Mouse (Mus musculus) heart, adult 8-10 months (tissue): ENCODE measurements around the gene Galnt2. TPM values are rescaled to one million over a fixed set of nuclear protein-coding genes. Genes with fewer than 3 reads are reported as not detected.

Source experiments
- DNase-seq: peaks from one replicate; pipeline ENCODE4 v3.0.0; 2022; ENCODE audit warnings: low spot score
- total RNA-seq, 4 experiments: library from RNA; stranded (reverse); gene quantifications; 2 replicates each; pipeline ENCODE4 v1.2.4; 2022

The Galnt2 gene
- total RNA-seq, 4 experiments from 2014 or later: 32.0 to 40.3 (median 33.8) TPM

GRCm38 (mm10) chr8:124290911-124291691 is 59.9 kb downstream of the Galnt2 start:
- DNase-seq: no peak

- no peak for DNase-seq
Measured at GRCm38 (mm10) chr8:124291693-124292092, 60.5 kb downstream of the Galnt2 start.

DNA sequence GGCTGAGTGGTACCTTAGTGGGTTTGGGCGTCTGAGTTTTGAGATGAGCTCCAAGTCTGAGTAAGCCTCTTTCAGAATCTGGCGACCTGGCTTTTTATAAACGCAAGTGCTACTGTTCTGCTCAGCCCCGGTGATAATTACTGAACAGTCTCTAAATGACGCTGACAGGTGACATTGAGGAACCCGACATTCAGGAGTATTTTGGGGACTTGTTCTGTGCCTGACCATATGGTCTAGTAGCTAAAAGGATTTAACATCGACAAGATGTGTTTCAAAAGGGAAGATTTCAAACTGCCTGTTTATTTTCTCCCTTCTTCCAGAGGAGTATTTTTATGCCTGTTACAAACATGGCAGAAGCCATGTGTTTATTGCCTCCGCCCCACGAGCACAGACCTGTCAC is 61.8 kb downstream of the Galnt2 start:
- DNase-seq: no peak

- DNase-seq: no peak
Measured at GRCm38 (mm10) chr8:124294425-124294824, 63.2 kb downstream of the Galnt2 start.

DNA sequence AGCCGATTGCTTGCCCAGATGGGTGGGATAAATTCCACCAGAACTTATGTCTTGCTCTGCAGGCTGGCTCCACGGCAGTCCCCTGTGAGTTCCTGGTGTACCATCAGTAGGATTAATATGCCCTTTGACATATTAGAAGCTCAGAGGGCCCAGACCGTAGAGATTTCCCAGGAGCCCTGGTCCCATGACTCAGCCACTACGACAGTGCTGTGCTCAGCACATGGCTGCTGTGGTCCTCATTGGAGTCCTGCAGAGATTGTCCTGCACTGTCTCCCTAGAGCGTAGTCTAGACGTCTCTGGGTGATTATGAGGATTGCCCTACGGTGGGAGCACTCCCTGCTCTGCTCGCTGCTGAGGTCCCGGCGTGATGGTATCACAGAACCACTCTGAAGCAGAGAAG is 63.7 kb downstream of the Galnt2 start:
- DNase-seq: no peak

GRCm38 (mm10) chr8:124295357-124295756 is 64.2 kb downstream of the Galnt2 start:
- DNase-seq: no peak

DNA sequence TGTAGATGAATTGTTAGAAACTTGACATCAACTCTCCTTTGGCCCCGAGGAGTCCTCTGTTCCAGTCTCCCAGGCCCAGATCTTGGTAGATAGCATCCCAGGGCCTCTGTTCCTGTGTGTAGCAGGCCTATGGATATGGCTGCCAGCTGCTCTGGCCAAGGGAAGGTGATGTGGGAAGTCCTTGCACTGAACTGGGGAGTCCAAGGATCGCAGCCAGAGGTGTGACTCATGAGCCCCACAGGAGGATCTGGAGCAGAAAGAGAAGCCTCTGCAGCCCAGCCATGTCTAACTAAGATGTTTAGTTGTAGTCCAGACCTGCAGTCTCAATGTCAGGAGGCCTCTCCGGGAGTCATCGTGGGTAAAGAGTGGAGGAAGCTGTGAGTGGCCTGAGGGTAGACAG is 70.3 kb downstream of the Galnt2 start:
- DNase-seq: no peak

DNA sequence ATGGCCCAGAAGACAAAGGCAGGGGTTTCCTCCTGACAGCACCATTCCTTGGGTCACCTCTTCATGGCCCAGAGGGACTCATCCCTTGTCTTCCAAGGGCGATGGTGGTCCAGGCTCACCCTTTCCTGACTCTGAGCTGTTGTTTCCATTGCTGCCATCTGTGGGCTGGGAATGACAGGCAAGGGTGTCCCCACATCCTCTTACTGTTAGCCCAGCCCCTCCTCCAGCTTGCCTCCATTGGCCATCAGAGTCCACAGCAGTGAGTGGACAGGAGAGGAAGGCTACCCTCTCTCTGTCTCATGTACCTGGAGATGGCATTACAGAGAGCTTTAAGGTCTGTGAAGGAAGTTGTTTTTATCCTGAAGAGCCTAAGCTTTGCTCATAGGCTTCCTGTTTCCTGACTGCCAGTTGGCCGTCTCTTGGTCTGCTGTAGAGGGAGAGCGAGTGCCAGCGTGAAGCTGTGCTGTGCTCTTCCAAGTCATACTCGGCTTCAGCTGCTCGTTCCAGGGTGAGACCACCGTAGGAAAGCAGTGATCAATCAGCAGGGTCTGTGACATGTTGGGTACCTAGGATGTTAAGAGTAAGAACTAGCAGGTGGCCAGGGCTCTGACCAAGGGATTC is 70.9 kb downstream of the Galnt2 start:
- no peak for DNase-seq

GRCm38 (mm10) chr8:124303211-124303902 is 72.2 kb downstream of the Galnt2 start:
- DNase-seq: no peak

DNA sequence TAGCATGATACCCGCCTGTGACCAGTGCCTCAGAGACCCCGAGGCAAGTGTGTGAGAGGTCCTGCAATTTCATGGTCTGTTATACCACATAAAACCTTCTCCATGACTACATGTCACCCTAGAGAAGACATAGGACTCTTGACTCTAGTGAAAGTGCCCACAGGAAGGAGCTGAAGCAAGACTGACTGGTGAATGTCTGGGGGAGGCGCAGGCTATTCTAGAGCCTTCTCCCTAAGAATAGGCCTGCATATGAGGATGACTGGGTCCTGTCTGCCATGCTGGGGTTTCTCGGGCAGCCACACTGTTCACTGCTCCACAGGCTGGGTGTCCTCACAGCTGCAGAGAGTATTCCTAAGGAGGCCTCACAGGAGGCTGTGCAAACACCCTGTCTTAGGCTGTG is 73.0 kb downstream of the Galnt2 start:
- DNase-seq: no peak

DNA sequence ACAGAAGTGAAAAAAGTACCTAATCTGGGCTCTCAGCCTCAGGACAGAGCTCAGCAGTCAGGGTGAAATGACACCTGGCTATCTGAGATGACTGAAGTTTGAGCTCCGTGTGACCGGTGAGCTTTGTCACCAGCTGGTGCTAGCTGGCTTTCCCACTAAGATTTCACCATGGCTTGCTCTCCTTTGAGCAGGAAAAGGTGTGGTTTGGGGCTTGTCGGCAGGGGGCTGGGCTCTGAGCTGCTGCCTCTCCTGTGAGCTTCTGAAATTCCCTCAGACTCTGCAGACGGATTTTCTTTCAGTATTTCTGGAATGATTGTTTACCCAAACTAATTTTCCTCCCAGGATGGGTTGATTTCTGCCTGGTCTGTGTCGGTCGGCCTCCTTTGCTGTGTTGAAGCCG is 75.4 kb downstream of the Galnt2 start:
- no peak for DNase-seq

DNA sequence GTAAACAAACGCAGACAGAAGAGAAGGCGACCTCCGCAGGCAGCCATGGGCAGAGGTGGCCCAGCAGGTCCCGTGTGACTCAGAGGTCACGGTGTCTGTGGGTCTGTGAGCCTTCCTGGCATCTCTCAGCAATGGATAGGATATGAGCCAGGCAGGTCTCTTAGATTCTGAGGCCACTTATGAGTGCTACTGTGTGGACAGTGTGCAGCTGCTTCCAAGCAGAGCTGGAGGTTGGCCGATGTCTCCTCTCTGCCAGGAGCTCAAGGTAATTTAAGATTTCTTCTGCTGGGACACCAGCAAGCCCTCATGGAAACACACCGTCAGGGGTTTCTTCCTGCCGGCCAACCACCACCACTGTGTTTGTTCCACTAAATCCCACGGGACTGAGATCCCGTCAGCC is 76.5 kb downstream of the Galnt2 start:
- no peak for DNase-seq

GRCm38 (mm10) chr8:124310509-124310908 is 79.3 kb downstream of the Galnt2 start:
- no peak for DNase-seq

DNA sequence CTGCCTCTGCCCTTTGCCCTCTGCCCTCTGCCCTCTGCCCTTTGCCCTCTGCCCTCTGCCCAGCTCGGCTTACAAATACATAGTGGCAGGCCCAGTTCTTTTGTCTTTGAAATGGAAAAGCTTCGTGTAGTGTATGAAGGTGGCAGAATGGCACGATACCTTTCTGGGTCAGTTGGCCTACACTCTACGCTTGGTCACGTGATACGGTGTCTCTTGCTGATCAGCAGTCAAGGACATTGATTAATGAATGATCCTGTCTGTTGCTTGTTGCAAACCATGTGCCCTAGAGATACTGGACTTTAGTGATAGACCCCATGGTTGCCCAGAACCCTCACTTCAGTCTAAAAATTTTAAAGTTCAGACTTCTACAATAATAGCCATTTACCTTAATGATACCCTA is 79.9 kb downstream of the Galnt2 start:
- DNase-seq: no peak

GRCm38 (mm10) chr8:124311723-124312122 is 80.5 kb downstream of the Galnt2 start:
- no peak for DNase-seq

DNA sequence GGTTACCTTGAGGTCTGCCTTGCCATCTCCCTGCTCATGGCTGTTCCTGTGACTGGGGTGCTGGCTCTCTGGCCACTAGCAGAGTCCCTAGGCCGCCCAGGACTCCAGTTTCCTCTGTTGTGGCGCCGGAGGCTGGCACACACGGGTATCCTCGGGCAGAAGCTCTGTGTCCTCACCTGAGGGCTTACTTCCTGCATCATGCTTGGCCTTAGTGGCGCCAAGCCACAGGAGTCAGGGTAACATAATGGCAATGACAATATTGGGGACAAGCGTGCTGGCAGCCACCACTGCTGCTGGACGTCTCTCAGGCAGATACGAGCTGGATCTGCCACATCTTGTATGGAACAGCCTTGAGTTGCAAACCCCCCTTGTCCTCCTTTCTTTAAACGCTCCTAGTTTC is 81.0 kb downstream of the Galnt2 start:
- no peak for DNase-seq

DNA sequence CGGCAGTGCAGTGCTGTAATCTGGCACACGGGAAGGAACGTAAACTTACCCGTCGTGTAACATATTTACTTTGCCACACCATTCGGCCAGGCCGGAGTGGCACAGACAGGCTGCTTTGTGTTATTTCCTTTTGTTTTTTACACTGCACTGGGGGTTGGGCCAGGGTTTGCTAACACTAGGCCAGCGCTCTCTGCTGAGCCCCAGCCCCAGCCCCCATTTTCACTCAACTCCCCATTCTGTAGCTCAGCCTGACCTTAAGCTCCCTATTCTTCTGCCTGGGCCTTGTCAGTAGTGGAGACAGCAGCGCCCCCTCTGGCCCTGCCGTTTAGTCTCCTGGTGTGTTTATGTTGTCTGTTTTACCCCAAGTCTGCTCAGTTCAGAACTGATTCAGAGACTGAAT is 83.6 kb downstream of the Galnt2 start:
- DNase-seq: no peak

- peak; percentile 71 for DNase-seq
Measured at GRCm38 (mm10) chr8:124316466-124317136, 85.4 kb downstream of the Galnt2 start.

GRCm38 (mm10) chr8:124317191-124317682 is 86.0 kb downstream of the Galnt2 start:
- DNase-seq: peak; percentile 55

- no peak for DNase-seq
Measured at GRCm38 (mm10) chr8:124317821-124318220, 86.6 kb downstream of the Galnt2 start.

DNA sequence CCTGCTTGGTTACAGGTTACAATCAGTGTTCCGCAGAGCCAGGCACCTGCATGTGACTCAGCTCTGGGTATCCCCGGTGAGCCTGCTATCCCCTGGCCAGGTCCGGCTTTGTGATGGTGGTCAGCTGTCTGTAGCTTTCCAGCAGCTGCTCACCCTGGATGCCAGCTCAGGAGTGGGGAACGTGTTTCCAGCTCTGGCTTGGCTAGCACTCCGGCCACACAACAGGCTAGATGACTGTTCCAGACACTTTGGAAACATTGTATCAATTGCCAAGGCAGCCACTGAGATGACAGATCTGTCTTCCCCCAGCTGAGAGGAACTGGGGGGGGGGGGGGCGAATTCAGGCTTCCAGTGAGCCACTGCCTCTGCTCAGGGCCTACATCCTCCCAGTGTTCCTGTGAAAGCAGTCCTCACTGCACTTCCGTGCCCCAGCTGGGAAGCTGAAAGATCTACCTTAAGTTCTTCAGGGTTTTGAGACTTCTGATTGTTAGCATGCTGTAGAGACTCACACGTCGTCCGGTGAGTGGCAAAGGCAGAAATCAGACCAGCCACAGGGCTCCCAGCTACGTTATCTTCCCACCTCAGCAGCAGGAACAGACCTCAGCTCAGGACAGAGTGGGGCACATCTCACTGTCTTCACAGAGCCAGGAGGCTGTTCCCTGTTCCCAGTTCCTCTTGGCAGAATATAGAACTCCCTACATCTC is 87.6 kb downstream of the Galnt2 start:
- DNase-seq: peak; percentile 74

- DNase-seq: no peak
Measured at GRCm38 (mm10) chr8:124319316-124319652, 88.1 kb downstream of the Galnt2 start.
